Mouse (Mus musculus) midbrain, embryonic 12.5 days (tissue): ENCODE measurements around the gene Hsd17b14. TPM values are rescaled to one million over a fixed set of nuclear protein-coding genes. Genes with fewer than 3 reads are reported as not detected.
A peak's percentile ranks its signal among the peaks of the same experiment; 100 is the strongest.

Experiments
- ATAC-seq: fragments of 200-750 bp; cut with Nextera tagmentation; 2 replicates; pipeline ENCODE4 v1.8.0; 2017; ENCODE audit warnings: low read depth, moderate TSS enrichment, moderate library complexity; ENCODE audit not compliant: low FRiP score
- H3K27ac ChIP-seq: fragments of 300-500 bp; sonication (generic); replicated peaks from 2 replicates; pipeline ENCODE4 v1.5.1; 2016; ENCODE audit warnings: mild to moderate bottlenecking
- H3K27me3 ChIP-seq: fragments of 300-500 bp; sonication (generic); 2 replicates; pipeline ENCODE4 v1.6.1; 2016; ENCODE audit warnings: mild to moderate bottlenecking
- H3K36me3 ChIP-seq: fragments of 300-500 bp; sonication (generic); 2 replicates; pipeline ENCODE4 v1.6.1; 2016
- H3K4me1 ChIP-seq: fragments of 300-500 bp; sonication (generic); 2 replicates; pipeline ENCODE4 v1.6.1; 2016
- H3K4me2 ChIP-seq: fragments of 300-500 bp; sonication (generic); replicated peaks from 2 replicates; pipeline ENCODE4 v1.6.1; 2016; ENCODE audit warnings: mild to moderate bottlenecking, moderate library complexity
- H3K4me3 ChIP-seq: fragments of 300-500 bp; sonication (generic); 2 replicates; pipeline ENCODE4 v1.5.1; 2016; ENCODE audit warnings: mild to moderate bottlenecking
- H3K9ac ChIP-seq: fragments of 300-500 bp; sonication (generic); replicated peaks from 2 replicates; pipeline ENCODE4 v1.6.1; 2016; ENCODE audit warnings: mild to moderate bottlenecking, moderate library complexity
- H3K9me3 ChIP-seq: fragments of 300-500 bp; sonication (generic); 2 replicates; pipeline ENCODE4 v1.6.1; 2016; ENCODE audit warnings: mild to moderate bottlenecking
- WGBS: fragments of 180-500 bp; shearing (Covaris S2); methylation state at CpG from one replicate; pipeline ENCODE4 v1.1.7; 2016; 5-methylcytosine and 5-hydroxymethylcytosine counted together
- polyA plus RNA-seq: library from polyadenylated mRNA; unstranded; fragments of >200 nt; fragmentation: Nextera tagmentation; extraction: Ambion mirVana; gene quantifications from 2 replicates; pipeline ENCODE4 v1.2.1, GENCODE M21; 2016

The Hsd17b14 gene
- polyA plus RNA-seq, 1 experiment from 2014 or later: 0.78 TPM

GRCm38 (mm10) chr7:45558907-45559306 lies 4.2 kb downstream of the Hsd17b14 start:
- WGBS: 56% methylated on average over 6 of the region's 6 CpGs

GRCm38 (mm10) chr7:45560241-45560640 lies 5.5 kb downstream of the Hsd17b14 start:
- no peak for ATAC-seq
- 79% methylated on average over 7 of the region's 7 CpGs for WGBS
- H3K9ac ChIP-seq: no peak overlapping the region

More at GRCm38 (mm10) chr7:45558907-45559306, 4.2 kb downstream of the Hsd17b14 start:
- H3K36me3 ChIP-seq: no peaks in the 10 kb centered on the region
- no peak overlapping the region for H3K27ac ChIP-seq
- no peaks in the 10 kb centered on the region for H3K9me3 ChIP-seq
- H3K4me2 ChIP-seq: no peak overlapping the region
- no peak overlapping the region for H3K9ac ChIP-seq
- H3K27me3 ChIP-seq: peaks cover 14% of the 10 kb centered on the region
- no peaks in the 10 kb centered on the region for H3K4me1 ChIP-seq
- no peak overlapping the region for H3K4me3 ChIP-seq
- ATAC-seq: no peak

GRCm38 (mm10) chr7:45560843-45561623 lies 6.3 kb downstream of the Hsd17b14 start:
- 27% methylated on average over 17 of the region's 17 CpGs for WGBS
- peaks cover 17% of the 10 kb centered on the region for H3K27me3 ChIP-seq

More at GRCm38 (mm10) chr7:45560241-45560640, 5.5 kb downstream of the Hsd17b14 start:
- Histone ChIP-seq H3K27me3 (peaks cover 14% of the 10 kb centered on the region), H3K4me2 (no peak overlapping the region), H3K4me3 (no peak overlapping the region), H3K4me1 (no peaks in the 10 kb centered on the region), H3K27ac (no peak overlapping the region), H3K36me3 (no peaks in the 10 kb centered on the region), H3K9me3 (no peaks in the 10 kb centered on the region)

GRCm38 (mm10) chr7:45561624-45562520 lies 7.2 kb downstream of the Hsd17b14 start:
- Histone ChIP-seq H3K9me3 (no peaks in the 10 kb centered on the region), H3K4me1 (no peaks in the 10 kb centered on the region), H3K27ac (no peak overlapping the region), H3K9ac (no peak overlapping the region), H3K4me2 (no peak overlapping the region), H3K27me3 (peaks cover 17% of the 10 kb centered on the region), H3K4me3 (no peak overlapping the region), H3K36me3 (no peaks in the 10 kb centered on the region)
- ATAC-seq: no peak
- 60% methylated on average over 12 of the region's 12 CpGs for WGBS

More at GRCm38 (mm10) chr7:45560843-45561623, 6.3 kb downstream of the Hsd17b14 start:
- H3K9ac ChIP-seq: no peak overlapping the region
- no peak overlapping the region for H3K4me3 ChIP-seq
- no peak for ATAC-seq
- H3K9me3 ChIP-seq: no peaks in the 10 kb centered on the region
- no peak overlapping the region for H3K4me2 ChIP-seq
- H3K27ac ChIP-seq: no peak overlapping the region
- no peaks in the 10 kb centered on the region for H3K36me3 ChIP-seq
- H3K4me1 ChIP-seq: no peaks in the 10 kb centered on the region

- H3K4me1 ChIP-seq: peaks cover 17% of the 10 kb centered on the region
- no peak overlapping the region for H3K27ac ChIP-seq
- ATAC-seq: no peak
- no peak overlapping the region for H3K4me2 ChIP-seq
- H3K9ac ChIP-seq: no peak overlapping the region
- H3K4me3 ChIP-seq: no peak overlapping the region
- H3K27me3 ChIP-seq: peaks cover 17% of the 10 kb centered on the region
- WGBS: 84% methylated on average over 2 of the region's 2 CpGs
- no peaks in the 10 kb centered on the region for H3K9me3 ChIP-seq
- H3K36me3 ChIP-seq: no peaks in the 10 kb centered on the region
Measured at GRCm38 (mm10) chr7:45564811-45565210, 10.1 kb downstream of the Hsd17b14 start.

GRCm38 (mm10) chr7:45565446-45565845 lies 10.8 kb downstream of the Hsd17b14 start:
- H3K4me3 ChIP-seq: no peak overlapping the region
- H3K9me3 ChIP-seq: no peaks in the 10 kb centered on the region
- 85% methylated on average over 9 of the region's 9 CpGs for WGBS
- H3K9ac ChIP-seq: no peak overlapping the region
- ATAC-seq: no peak
- H3K27ac ChIP-seq: no peak overlapping the region
- H3K4me1 ChIP-seq: peaks cover 20% of the 10 kb centered on the region
- H3K36me3 ChIP-seq: no peaks in the 10 kb centered on the region
- H3K4me2 ChIP-seq: no peak overlapping the region
- H3K27me3 ChIP-seq: peaks cover 15% of the 10 kb centered on the region

GRCm38 (mm10) chr7:45567112-45567779 lies 12.6 kb downstream of the Hsd17b14 start:
- Histone ChIP-seq H3K9ac (no peak overlapping the region), H3K4me2 (peak overlapping the region; percentile 77), H3K27ac (no peak overlapping the region), H3K9me3 (no peaks in the 10 kb centered on the region), H3K36me3 (no peaks in the 10 kb centered on the region), H3K4me3 (no peak overlapping the region), H3K27me3 (peaks cover 3% of the 10 kb centered on the region), H3K4me1 (peaks cover 33% of the 10 kb centered on the region)
- WGBS: 80% methylated on average over 8 of the region's 8 CpGs
- ATAC-seq: no peak

- Histone ChIP-seq H3K27ac (peak overlapping the region; percentile 21; the same call in 1 of the 2 replicates), H3K9me3 (no peaks in the 10 kb centered on the region), H3K36me3 (no peaks in the 10 kb centered on the region), H3K4me1 (peaks cover 33% of the 10 kb centered on the region), H3K27me3 (peaks cover 3% of the 10 kb centered on the region), H3K4me2 (peak overlapping the region; percentile 77), H3K9ac (peak overlapping the region; percentile 48), H3K4me3 (peak overlapping the region; percentile 48)
- 1% methylated on average over 23 of the region's 24 CpGs for WGBS
- peak; percentile 92 for ATAC-seq
Measured at GRCm38 (mm10) chr7:45567780-45568516, 13.3 kb downstream of the Hsd17b14 start.

- peak overlapping the region; percentile 77 for H3K4me2 ChIP-seq
- H3K4me3 ChIP-seq: peak overlapping the region; percentile 48
- no peaks in the 10 kb centered on the region for H3K36me3 ChIP-seq
- no peaks in the 10 kb centered on the region for H3K9me3 ChIP-seq
- WGBS: 81% methylated on average over 10 of the region's 10 CpGs
- 0 out of 2 replicates have a peak overlapping the region, but pooled peaks have one; percentile 21 for H3K27ac ChIP-seq
- H3K27me3 ChIP-seq: peaks cover 3% of the 10 kb centered on the region; the same call in 1 of the 2 replicates
- ATAC-seq: no peak
- H3K4me1 ChIP-seq: peaks cover 33% of the 10 kb centered on the region
- 0 out of 2 replicates have a peak overlapping the region, but pooled peaks have one; percentile 28 for H3K9ac ChIP-seq
Measured at GRCm38 (mm10) chr7:45568601-45569473, 14.1 kb downstream of the Hsd17b14 start.

GRCm38 (mm10) chr7:45570103-45570741 lies 15.5 kb downstream of the Hsd17b14 start, which contains the start of gene Bcat2:
Gene Bcat2 (plus strand): TSS chr7:45570153.
- H3K4me3 ChIP-seq: peak within 1 kb of the TSS; percentile 72
- peak within 1 kb of the TSS; percentile 80 for H3K4me2 ChIP-seq
- peak within 1 kb of the TSS; percentile 88 for H3K27ac ChIP-seq
- no peaks in the 10 kb centered on the region for H3K36me3 ChIP-seq
- ATAC-seq: peak; percentile 80
- H3K27me3 ChIP-seq: peaks cover 3% of the 10 kb centered on the region; the same call in 1 of the 2 replicates
- no peaks in the 10 kb centered on the region for H3K9me3 ChIP-seq
- WGBS: under 1% methylated on average over 42 of the region's 42 CpGs
- H3K9ac ChIP-seq: peak within 1 kb of the TSS; percentile 80
- H3K4me1 ChIP-seq: peaks cover 33% of the 10 kb centered on the region
